Mouse (Mus musculus) frontal cortex, postnatal 36 days (tissue): Measurements from ENCODE around the gene Gbp8.
A peak's percentile ranks its signal among the peaks of the same experiment; 100 is the strongest.
"Not testable (repeated sequence)": the region's sequence is repeated elsewhere in the genome, so short reads cannot be mapped to it uniquely, and the experiment has no call there.

Source experiments
- DNase-seq, 2 experiments: peaks; one replicate each; pipeline ENCODE4 v3.0.0; 2022; ENCODE audit warnings: low spot score in 2 of 2

Gbp8 gene

DNA sequence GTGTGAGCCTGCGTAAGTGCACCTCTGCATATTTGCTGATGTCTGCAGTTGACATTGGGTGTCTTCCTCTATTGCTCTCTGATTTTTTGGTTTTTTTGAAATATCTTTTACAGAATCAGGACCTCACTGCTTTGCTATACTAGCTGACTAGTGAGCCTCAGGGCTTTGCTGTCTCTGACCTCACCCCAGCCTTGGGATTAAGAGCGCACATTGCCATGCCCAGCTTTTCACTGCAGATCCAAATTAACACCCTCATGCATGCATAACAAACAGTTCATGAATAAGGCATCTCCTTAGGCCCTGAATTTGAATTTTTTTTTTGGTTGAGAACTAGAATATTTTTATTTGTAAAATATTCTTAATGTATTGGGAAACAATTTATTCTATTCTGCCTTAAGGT lies 84.1 kb downstream of the Gbp8 start:
- no peak for DNase-seq

DNA sequence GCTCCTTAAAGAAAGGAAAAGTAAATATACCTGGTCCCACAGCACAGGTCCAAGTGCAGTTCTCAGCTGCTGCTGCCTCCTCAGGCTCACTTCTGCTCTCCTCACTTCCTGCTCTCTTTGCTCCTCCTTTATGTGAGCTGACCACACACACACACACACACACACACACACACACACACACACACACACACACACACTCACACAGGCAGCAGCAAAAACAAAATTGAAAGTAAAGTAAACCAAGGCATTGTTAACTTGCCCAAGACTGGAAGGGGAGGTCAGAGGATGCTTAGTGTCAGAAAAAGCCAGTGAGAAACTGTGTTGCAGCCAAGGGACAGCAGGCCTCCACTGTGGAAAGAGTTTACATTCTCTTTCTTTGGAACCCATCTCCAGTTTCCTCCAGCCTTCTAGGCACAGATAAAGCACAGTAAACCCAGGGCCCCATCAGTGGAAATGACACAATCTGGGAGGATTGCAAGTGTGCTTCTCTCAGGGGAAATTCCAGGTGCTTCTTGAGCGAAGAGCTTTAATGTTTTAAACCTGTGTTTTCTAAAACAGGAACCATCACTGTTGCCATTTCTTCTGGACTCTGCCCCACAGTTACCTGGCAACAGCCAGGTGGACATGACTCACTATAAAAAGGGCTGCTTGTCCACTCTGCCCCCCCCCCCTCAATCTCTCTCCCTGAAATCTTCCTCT lies 85.7 kb downstream of the Gbp8 start:
- not testable (repeated sequence) for DNase-seq

DNA sequence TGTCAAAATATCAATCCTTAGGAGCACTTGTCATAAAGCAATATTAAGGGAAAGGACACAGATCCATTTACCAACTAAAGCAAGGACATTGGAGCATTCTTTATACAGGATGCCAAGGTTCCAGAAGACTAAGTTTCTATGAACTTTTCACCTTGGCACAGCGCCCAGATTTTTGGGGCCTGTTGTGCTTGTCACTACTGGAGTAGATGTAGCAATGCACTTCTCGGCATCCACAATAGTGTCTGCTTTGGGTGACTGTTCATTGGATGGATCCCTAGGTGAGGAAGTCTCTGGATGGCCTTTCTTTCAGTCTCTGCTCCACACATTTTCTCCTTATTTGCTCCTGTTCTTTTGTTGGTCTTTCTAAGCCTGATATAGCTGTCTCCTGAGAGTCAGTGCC lies 107.0 kb downstream of the Gbp8 start:
- no peak for DNase-seq

DNA sequence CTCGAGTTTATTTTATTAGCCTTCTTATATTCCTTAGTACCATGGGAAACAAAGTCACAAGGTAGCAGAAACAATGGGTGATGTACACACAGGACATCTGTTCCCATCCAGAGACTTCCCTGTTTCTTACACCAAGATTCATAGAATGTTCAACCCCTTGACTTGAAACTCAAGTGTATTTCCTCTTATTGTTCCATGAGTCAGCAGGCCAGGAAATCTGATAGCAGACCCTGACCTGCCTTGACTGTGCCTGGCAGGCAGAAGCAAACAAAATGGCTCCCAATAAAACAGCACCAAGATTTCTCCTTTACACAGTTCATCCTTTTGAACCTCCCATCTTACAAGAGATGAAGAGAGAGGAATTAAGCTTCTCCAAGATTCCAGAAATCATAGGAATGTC lies 126.8 kb downstream of the Gbp8 start:
- DNase-seq = no peak

DNA sequence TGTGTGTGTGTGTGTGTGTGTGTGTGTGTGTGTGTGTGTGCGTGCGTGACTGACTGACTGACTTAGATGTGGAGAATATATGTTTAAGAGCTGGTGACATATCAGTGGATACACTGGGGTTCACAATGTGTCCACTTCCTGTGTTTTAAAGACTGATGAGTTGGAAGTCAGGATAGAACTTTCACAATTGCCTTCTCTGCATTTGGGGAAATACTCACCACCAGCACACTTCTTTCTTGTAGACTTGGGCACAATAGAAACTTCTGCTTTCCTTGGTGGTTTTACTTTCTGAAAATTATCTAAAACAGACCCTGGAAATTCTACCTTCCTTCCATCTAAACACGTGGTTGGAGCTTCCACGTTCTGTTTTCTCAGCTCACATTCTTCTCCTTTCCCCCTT lies 127.8 kb downstream of the Gbp8 start:
- no peak for DNase-seq

DNA sequence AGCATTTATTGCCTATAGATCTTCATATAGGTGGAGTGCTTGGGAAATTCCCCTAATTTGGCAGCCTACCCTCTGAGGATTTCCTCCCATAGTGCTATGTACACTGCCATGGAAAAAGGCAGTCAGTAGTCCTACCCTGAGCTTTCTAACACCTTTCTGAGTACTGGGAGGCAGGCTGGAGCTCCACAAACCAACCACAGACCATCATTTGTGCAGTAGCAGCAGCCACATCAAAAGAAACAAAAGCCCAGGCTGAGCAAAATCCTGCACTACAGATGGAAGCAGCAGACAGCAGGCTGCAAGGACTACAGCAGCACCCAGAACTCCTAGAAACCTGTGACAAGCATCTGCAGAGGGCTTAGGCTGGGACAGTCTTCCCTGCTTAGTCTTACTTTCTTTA lies 129.0 kb downstream of the Gbp8 start:
- DNase-seq = no peak

DNA sequence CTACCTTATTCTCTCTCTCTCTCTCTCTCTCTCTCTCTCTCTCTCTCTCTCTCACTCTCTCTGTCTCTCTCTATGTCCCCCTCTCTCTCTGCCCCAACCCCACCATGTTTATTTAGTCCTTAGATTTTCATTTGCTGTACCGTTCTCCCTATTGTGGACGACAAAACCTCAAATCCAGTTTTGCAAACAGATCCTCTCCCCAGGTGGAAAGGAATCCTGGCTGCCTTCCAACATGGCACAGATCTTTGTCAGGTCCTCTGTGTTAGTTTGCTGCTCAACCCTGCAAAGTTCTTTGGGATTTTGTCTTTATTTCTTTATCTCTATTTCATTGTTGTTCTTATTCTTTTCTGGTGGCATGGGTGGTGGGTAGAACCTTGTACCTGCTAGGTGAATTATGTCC lies 149.9 kb downstream of the Gbp8 start:
- no peak for DNase-seq

DNA sequence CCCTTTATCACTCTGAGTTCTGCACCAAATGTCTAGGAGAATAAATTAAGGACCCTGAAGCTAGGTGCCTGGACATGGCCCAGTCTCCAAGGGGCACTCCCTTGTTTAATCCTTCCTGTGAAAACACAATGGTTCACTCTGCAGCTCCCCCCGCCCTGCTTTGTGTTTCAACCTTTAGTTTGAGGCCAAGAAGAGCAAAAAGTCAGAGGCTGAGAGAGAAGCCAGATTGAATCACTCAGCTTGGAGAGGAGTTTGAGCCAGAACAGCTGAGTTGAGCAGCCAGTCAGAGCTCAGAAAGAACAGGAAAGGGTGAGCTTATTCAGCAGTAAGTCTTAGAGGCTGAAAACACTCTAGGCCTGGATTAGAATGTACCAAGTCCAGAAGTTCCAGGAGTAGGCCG lies 151.3 kb downstream of the Gbp8 start:
- DNase-seq = no peak

DNA sequence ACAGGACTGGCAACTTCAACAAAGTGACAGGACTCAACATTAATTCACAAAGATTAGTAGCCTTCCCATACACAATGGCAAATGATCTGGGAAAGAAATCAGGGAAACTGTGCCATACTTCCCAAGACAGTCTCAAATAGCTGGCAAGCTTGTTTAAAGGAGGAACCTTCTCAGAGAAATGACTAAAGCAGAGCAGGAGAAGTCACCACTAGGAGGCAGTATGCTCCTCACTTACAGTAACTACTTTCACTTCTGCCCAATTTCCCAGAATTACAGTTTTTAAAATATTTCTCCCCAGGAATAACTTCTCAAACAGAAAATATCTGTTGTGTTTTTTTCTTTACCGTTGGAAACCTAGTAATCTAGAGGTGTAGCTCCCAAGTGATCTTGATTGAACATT lies 152.6 kb downstream of the Gbp8 start:
- peak in 1 of 2 experiments; percentile 14 for DNase-seq

DNA sequence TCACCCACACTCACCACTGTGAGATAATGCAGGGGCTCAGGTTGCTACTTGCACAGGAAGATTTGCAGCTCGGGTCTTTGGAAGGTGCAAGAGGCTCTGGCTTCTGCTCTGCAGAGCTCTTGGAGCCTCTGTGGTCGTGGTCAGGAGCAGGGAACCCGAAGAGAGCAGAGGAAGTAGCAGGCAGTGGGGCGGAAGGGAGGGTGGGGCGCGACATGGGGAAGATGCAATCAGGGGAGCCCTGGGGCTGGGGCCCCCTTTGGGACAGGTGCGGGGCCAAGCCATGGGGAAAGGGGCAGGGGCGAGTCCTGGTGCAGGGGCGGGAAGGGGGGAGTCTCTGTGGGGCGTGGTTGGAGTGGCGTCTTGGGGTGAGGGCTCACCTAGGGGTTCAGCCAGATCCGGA lies 156.8 kb downstream of the Gbp8 start, which contains the start of gene Abcg3:
Gene Abcg3, minus strand, starts transcription at position 184 of the 400 bp plus-strand sequence.
- DNase-seq = no peak

DNA sequence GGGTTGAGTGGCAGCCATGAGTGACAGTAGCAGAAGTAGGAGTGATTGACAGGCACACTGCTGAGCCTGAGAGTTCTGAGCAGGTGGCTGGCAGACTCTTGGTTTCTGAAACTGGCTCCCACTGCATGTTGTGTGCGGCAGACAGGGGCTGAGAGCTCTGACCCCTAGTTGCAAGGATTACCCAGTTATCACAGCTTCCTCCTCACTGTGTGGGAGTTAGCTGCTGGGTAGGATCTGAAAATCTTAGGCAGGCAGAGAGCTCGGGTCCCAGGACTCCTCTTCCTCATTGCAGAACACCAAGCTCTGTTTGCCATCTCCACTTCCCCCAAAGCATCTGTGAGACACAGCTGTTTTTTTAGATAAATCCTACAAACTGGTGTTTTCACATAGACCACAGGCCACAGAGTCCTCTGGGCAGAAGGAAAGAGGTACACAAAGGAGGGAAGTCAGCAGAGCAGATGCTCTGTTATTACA lies 160.3 kb downstream of the Gbp8 start:
- no peak for DNase-seq
